Mouse (Mus musculus) layer of hippocampus, adult 11-12 months (tissue): ENCODE data around the gene Ccl27b.
"Not testable (repeated sequence)": the region's sequence is repeated elsewhere in the genome, so short reads cannot be mapped to it uniquely, and the experiment has no call there.

ENCODE experiments used
- DNase-seq: peaks from one replicate; pipeline ENCODE4 v3.0.0; 2022; ENCODE audit warnings: low spot score

Gene Ccl27b

GRCm38 (mm10) chr4:42654951-42655350 lies at the start of gene Ccl27b:
TSS of gene Ccl27b (plus strand) at chr4:42655251.
- not testable (repeated sequence) for DNase-seq

- DNase-seq = not testable (repeated sequence)
Observed at GRCm38 (mm10) chr4:42611895-42612294, 43.2 kb upstream of the Ccl27b start, which contains the start of gene Gm10591. TSS of gene Gm10591 (plus strand) at chr4:42612195.

GRCm38 (mm10) chr4:42629419-42629818 lies 25.6 kb upstream of the Ccl27b start, which contains the start of gene Gm2564:
TSS of gene Gm2564 (plus strand) at chr4:42629719.
- DNase-seq = not testable (repeated sequence)

DNA sequence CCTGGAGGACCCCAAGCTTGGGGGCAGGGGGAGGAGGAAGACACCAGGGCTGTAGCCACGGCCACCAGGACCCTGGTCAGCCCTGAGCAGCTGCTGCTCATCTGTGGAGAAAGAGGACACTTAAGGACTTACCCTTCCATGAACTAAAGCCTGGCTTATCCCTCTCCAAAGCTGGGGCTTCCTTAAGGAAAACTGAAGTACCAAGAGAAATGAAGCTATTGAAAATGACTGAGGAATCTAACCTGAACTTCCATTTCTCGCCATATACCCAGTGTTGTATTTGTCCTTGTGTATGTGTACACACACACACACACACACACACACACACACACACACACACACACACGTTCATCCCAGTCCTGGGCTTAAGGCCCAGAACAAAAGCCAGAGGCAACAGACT lies 6.7 kb downstream of the Ccl27b start, which contains the start of gene Il11ra2:
Gene Il11ra2 (minus strand): TSS at position 101 of the 400 bp plus-strand sequence.
- not testable (repeated sequence) for DNase-seq

DNA sequence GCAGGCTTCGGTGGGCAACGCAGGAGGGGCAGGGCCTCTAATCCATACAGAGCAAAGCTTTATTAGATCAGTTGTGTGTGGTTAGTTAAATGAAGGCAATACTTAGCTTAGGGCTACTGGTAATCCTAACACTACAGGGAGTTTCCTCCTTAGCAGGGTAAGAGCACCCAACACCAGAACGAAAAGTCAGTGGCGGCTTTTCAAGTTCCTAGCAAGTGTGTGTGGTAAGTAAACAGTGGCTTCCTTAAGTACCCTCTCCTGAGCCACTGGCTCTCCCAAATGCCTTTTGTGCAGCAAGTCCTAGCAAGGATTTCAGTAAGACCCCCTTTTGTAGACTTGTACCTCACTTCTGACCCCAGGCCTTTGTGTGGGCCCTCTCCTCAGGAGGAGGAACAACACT lies 20.4 kb downstream of the Ccl27b start:
- DNase-seq = not testable (repeated sequence)

- DNase-seq = not testable (repeated sequence)
Observed at GRCm38 (mm10) chr4:42679365-42679764, 24.3 kb downstream of the Ccl27b start.

DNA sequence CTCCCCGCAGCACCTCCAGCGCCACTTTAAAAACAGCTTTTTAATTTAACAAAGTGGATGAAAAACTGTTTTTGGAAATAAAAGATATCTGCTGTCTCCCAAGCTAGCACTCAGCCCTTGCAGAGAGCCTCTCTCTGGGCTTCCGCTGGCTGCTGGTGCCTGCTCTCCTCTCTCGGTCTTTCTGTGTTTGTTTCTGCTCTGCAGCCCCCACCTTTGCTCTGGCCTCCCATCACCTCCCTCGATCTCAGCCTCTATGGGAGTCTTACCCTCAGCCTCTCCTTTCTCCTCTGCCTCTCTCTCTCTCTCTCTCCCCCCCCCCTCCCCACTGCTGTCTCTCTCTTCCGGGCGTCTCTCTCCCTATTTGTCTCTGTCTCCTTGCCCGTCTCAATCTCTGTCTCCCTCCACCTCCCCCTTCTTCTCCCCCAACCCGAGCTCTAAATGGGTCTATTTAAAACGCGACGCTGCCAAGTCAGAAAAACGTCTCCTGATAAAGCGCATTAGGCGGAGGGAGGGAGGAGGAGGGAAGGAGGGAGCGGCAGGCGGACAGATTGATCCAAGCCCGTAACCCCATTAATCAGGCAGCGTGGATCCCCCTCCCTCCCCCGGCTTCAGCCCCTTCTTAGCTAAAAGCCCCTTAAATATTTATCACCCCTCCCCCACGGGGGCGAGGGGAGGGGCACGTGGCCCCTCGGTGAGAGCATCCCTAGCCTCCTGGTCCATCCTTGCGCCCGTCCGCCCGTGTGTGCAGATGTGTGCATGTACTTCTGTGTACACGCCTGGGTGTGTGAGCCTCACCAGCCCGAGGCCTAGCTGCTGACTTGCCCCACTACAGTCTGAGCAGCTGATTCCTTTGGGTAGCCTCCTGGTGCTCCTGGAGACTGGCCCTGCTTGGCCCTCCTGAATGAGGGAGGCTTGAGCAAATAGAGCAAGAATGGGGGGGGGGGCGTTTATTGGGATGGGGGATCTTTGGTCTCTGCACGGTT lies 25.6 kb downstream of the Ccl27b start:
- DNase-seq = not testable (repeated sequence)

DNA sequence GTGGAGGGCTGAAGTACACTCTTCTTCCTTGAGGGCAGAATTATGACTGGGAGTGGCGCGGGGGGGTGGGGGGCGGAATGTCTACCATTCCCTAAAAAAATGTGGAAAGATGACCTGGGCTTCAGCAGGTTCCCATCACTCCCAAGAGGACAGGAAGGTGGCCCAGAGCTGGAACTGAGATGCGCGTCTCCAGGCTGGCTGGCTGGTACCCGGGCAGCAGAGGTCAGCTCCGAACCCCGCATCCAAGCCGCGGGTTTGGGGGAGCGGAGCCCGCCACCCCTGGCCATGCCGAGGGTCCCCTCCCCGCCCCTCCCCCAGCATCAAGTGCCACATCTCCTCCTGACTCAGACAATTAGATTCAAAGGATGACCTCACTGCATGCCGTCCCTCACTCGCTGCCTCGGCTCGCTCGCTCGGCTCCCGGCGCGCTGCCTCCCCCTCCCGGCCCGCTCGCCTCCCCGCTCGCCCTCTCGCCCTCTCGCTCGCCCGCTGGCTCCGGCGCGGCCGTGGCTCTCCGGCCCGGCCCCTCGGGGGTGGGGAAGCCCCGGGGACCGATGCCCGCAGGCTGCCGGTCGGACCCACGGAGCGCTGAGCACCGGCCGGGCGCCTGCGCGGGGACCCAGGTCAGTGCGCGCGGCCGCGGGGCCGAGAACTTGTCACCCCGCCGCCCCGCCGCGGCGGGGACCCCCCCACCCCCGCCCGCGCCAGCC lies 26.6 kb downstream of the Ccl27b start:
- DNase-seq = not testable (repeated sequence)

DNA sequence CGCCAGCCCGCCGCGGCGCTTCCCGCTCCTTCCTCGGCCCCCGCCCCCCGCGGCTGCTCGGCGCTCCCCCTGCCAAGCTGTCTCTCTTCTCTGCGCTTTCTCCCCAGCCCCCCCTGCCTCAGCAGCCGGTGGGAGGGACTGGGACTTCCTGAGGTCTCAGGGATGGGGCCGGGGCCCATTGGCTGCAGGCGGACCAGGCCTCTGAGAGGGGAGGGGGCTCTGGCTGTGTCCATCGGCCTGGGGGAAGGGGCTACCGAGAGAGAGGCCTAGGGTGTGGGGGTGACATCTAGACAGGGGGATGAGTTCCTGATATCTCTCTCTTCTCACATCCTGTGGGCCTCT lies 27.1 kb downstream of the Ccl27b start:
- DNase-seq = not testable (repeated sequence)
